Mouse (Mus musculus): ENCODE measurements at regions not wholly inside any gene's neighbourhood (a gene's known extent, or its start where the extent isn't known, plus 50 kb on each side); places are given as distances from the start of the nearest gene placed in this dataset.

DNA sequence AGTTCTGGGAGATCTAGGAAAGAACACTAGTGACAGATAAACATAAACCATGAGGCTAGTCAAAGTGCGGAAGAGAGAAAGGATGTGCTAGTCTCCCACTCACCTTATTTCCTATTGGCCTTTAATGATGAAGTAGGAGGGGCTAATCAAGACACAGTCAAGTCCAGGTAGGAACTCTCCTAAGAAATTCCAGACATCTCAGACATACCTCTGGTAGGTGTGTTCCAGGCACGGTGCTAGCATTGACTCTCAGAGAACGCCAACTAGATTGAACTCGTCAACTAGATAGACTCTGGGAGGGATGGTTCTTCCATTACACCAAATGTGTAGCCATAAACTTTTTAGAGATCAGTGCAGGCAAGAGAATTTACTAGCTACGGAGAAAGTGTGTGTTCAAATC, 87.6 kb upstream of the Ptprk start:
- no peaks in the 10 kb centered on the region for H3K4me1 ChIP-seq (ENCODE audit: control insufficient read depth, insufficient read depth, low read length)
- H3K4me2 ChIP-seq (ENCODE audit: low read depth, low read length), result no peak overlapping the region
- 90% methylated on average over 5 of the region's 5 CpGs for WGBS
- no peak overlapping the region for H3K4me3 ChIP-seq (ENCODE audit: low read depth, low read length)
- H3K27me3 ChIP-seq (replicated peaks; ENCODE audit: control insufficient read depth, insufficient read depth, low read length), result no peaks in the 10 kb centered on the region
- DNase-seq (ENCODE audit: low spot score) (no peak), ATAC-seq (ENCODE audit: low read depth) (no peak)
- no peak overlapping the region for H3K9ac ChIP-seq (ENCODE audit: low read depth, low read length)
- H3K27ac ChIP-seq (replicated peaks; ENCODE audit: low read depth, low read length), result no peak overlapping the region
- H3K36me3 ChIP-seq (ENCODE audit: control insufficient read depth, insufficient read depth, low read length), result no peaks in the 10 kb centered on the region
- H3K9me3 ChIP-seq (ENCODE audit: control insufficient read depth, low read length), result no peaks in the 10 kb centered on the region

DNA sequence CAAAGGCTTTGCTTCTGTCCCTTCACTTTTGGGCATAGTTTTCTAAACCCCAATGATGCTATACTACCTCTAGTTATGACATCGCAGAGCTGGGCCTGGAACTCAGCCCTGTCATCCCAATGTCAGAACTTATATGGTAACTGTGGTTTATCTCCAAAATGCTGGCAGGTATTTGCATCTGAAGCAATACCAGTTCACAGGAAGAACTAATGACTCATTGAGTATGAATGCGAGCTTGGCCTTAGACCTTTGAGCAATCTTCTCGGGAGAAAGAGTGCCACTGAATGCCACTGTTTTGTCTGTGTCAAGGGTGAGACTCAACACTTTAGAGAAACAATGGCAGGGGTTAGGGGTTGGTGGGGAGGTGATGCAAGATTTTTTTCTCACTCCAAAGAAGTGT, 86.6 kb upstream of the Ptprk start:
- H3K4me3 ChIP-seq (ENCODE audit: low read depth, low read length), result no peak overlapping the region
- WGBS, result 65% methylated on average over 3 of the region's 3 CpGs
- no peaks in the 10 kb centered on the region for H3K9me3 ChIP-seq (ENCODE audit: control insufficient read depth, low read length)
- H3K4me2 ChIP-seq (ENCODE audit: low read depth, low read length), result no peak overlapping the region
- DNase-seq (ENCODE audit: low spot score), result no peak
- ATAC-seq (ENCODE audit: low read depth), result no peak
- no peaks in the 10 kb centered on the region for H3K27me3 ChIP-seq (replicated peaks; ENCODE audit: control insufficient read depth, insufficient read depth, low read length)
- H3K4me1 ChIP-seq (ENCODE audit: control insufficient read depth, insufficient read depth, low read length), result no peaks in the 10 kb centered on the region
- no peak overlapping the region for H3K27ac ChIP-seq (replicated peaks; ENCODE audit: low read depth, low read length)
- no peaks in the 10 kb centered on the region for H3K36me3 ChIP-seq (ENCODE audit: control insufficient read depth, insufficient read depth, low read length)
- H3K9ac ChIP-seq (ENCODE audit: low read depth, low read length), result no peak overlapping the region

DNA sequence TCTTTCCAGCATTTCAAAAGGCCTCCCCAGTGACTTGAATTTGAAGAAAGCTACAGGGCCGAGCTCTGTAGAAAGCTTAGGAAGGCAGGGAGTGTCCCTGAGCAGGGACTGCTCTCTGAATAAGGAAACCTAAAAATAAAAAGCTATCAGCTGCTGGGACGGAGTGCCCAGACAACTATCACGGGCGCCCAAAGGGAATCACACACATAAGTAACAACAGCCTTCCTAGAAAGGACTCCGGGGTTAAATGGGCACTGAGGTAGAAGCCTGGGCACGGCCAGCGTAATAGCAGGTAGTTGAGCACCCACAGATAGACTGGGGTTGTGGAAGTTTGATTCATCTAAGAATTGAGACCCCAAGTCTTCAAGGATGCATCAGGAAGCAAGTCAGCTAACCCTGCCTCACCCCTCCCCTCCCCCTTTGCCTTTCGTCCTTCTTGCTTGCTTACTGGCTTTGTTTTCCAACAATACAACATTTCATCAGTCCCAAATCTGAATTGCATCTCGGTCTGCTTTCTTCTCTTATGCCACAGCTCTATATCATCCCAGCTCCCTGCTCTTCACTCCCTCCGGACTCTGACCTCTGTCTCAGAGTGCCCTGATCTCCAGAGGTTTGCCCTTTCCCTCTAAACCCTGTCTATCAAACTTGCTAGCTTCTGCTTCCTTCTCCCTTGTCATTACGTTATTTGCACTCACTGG, 84.1 kb upstream of the Ptprk start:
- ATAC-seq (ENCODE audit: low read depth) (no peak), DNase-seq (ENCODE audit: low spot score) (no peak)
- no peaks in the 10 kb centered on the region for H3K27me3 ChIP-seq (replicated peaks; ENCODE audit: control insufficient read depth, insufficient read depth, low read length)
- no peaks in the 10 kb centered on the region for H3K9me3 ChIP-seq (ENCODE audit: control insufficient read depth, low read length)
- no peaks in the 10 kb centered on the region for H3K4me1 ChIP-seq (ENCODE audit: control insufficient read depth, insufficient read depth, low read length)
- H3K9ac ChIP-seq (ENCODE audit: low read depth, low read length), result no peak overlapping the region
- H3K4me2 ChIP-seq (ENCODE audit: low read depth, low read length), result no peak overlapping the region
- no peak overlapping the region for H3K27ac ChIP-seq (replicated peaks; ENCODE audit: low read depth, low read length)
- H3K36me3 ChIP-seq (ENCODE audit: control insufficient read depth, insufficient read depth, low read length), result no peaks in the 10 kb centered on the region
- WGBS, result 69% methylated on average over 11 of the region's 11 CpGs
- no peak overlapping the region for H3K4me3 ChIP-seq (ENCODE audit: low read depth, low read length)

DNA sequence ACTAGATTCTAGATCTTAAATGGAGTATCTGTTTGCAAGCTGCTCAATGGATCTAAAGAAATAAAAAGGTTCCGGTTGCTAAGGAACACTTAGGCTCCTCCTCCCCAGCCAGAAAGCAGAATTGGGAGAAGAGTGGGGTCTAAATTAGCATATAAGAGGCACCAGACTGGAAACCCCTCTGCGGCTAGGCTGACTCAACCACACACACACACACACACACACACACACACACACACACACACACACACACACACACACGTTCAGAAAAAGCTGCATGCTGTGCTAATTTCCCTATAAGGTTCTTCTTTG, 83.6 kb upstream of the Ptprk start:
- WGBS, result 74% methylated on average over 3 of the region's 3 CpGs
- H3K9ac ChIP-seq (ENCODE audit: low read depth, low read length), result no peak overlapping the region

DNA sequence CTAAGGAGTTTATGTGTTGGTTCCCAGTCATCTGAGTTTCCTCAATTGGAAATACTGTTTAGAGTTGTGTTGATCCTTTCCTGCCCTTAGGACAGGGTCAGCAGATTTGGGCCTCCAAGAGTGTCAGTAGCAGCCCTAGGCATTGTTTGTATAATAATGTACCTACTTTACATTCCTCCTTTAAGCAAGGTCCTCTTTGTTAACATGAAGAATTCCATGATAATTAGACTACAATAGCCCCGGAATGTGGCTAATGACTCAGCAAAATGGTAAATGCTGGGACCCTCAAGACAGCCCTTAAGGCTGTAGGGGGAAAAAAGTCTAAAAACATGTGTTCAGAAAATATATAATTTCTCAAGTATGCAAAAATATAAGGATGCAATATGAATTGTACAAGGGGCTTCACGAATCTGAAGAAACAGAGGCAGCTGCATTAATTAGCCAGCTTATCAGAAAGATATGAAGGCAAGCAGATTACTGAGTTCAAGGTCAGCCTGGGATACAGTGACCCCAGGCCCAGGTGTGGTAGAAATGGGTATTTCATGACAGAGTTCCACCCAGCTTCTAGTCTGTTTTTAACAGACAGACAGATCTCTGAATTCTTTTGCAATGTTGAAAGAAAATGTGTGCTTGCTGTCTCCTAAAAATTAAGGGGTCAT, 80.1 kb upstream of the Ptprk start:
- Histone ChIP-seq H3K9ac (ENCODE audit: low read depth, low read length) (no peak overlapping the region), H3K36me3 (ENCODE audit: control insufficient read depth, insufficient read depth, low read length) (no peaks in the 10 kb centered on the region), H3K27me3 (replicated peaks; ENCODE audit: control insufficient read depth, insufficient read depth, low read length) (no peaks in the 10 kb centered on the region), H3K9me3 (ENCODE audit: control insufficient read depth, low read length) (no peaks in the 10 kb centered on the region), H3K27ac (replicated peaks; ENCODE audit: low read depth, low read length) (no peak overlapping the region), H3K4me1 (ENCODE audit: control insufficient read depth, insufficient read depth, low read length) (no peaks in the 10 kb centered on the region), H3K4me2 (ENCODE audit: low read depth, low read length) (no peak overlapping the region), H3K4me3 (ENCODE audit: low read depth, low read length) (no peak overlapping the region)
- ATAC-seq (ENCODE audit: low read depth) (no peak), DNase-seq (ENCODE audit: low spot score) (no peak)
- 83% methylated on average over 2 of the region's 2 CpGs for WGBS

More for the DNA sequence above, 83.6 kb upstream of the Ptprk start:
- Histone ChIP-seq H3K4me3 (ENCODE audit: low read depth, low read length) (no peak overlapping the region), H3K27me3 (replicated peaks; ENCODE audit: control insufficient read depth, insufficient read depth, low read length) (no peaks in the 10 kb centered on the region), H3K36me3 (ENCODE audit: control insufficient read depth, insufficient read depth, low read length) (no peaks in the 10 kb centered on the region), H3K27ac (replicated peaks; ENCODE audit: low read depth, low read length) (no peak overlapping the region), H3K9me3 (ENCODE audit: control insufficient read depth, low read length) (no peaks in the 10 kb centered on the region), H3K4me1 (ENCODE audit: control insufficient read depth, insufficient read depth, low read length) (no peaks in the 10 kb centered on the region), H3K4me2 (ENCODE audit: low read depth, low read length) (no peak overlapping the region)
- no peak for ATAC-seq (ENCODE audit: low read depth)
- no peak for DNase-seq (ENCODE audit: low spot score)

DNA sequence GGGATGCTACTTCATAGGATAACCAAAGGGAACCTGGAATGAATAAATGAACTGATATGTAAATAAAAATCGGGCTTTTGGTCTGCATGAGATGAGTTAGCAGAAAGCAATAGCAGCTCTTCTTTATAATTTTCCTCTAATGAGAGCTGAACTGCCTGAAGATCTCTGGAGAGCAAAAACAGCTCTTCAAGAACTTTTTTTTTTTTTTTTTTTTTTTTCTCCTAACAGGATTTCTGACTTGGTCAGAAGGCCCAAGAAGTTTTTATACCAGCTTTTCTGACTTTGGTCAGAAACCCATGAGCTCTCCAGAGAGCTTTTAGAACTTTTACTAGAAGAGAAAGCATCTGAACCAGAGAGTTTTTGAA, 79.6 kb upstream of the Ptprk start:
- Histone ChIP-seq H3K27me3 (replicated peaks; ENCODE audit: control insufficient read depth, insufficient read depth, low read length) (no peaks in the 10 kb centered on the region), H3K4me1 (ENCODE audit: control insufficient read depth, insufficient read depth, low read length) (no peaks in the 10 kb centered on the region), H3K36me3 (ENCODE audit: control insufficient read depth, insufficient read depth, low read length) (no peaks in the 10 kb centered on the region), H3K4me3 (ENCODE audit: low read depth, low read length) (no peak overlapping the region), H3K27ac (replicated peaks; ENCODE audit: low read depth, low read length) (no peak overlapping the region), H3K4me2 (ENCODE audit: low read depth, low read length) (no peak overlapping the region), H3K9me3 (ENCODE audit: control insufficient read depth, low read length) (no peaks in the 10 kb centered on the region), H3K9ac (ENCODE audit: low read depth, low read length) (no peak overlapping the region)
- ATAC-seq (ENCODE audit: low read depth) (no peak), DNase-seq (ENCODE audit: low spot score) (no peak)
- WGBS, result 84% methylated on average over 1 of the region's 1 CpGs

DNA sequence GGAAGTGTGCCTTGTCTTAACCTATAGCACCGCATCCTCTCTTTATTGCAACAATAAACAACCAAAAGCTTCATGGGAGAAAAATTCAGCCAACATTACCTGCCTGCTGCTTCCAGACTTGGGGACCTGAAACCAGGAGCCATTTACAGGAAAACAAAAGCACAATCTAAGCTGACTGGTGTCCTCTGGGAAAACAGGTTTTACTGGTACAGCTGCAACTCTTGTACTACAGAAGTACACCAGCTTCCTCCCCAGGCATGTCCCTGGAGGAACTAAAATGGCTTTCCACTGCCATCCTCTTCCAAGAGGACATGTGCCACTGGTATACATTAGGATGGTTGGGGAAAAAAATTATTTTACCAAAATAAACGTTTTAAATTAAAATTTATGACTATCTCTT, 63.9 kb upstream of the Ptprk start:
- Histone ChIP-seq H3K4me3 (ENCODE audit: low read depth, low read length) (no peak overlapping the region), H3K36me3 (ENCODE audit: control insufficient read depth, insufficient read depth, low read length) (no peaks in the 10 kb centered on the region), H3K4me1 (ENCODE audit: control insufficient read depth, insufficient read depth, low read length) (no peaks in the 10 kb centered on the region), H3K27ac (replicated peaks; ENCODE audit: low read depth, low read length) (no peak overlapping the region), H3K9ac (ENCODE audit: low read depth, low read length) (no peak overlapping the region), H3K4me2 (ENCODE audit: low read depth, low read length) (no peak overlapping the region), H3K27me3 (replicated peaks; ENCODE audit: control insufficient read depth, insufficient read depth, low read length) (no peaks in the 10 kb centered on the region), H3K9me3 (ENCODE audit: control insufficient read depth, low read length) (no peaks in the 10 kb centered on the region)
- ATAC-seq (ENCODE audit: low read depth) (no peak; the same call in 1 of the 2 replicates), DNase-seq (ENCODE audit: low spot score) (peak; percentile 57)
- 52% methylated on average over 2 of the region's 2 CpGs for WGBS

DNA sequence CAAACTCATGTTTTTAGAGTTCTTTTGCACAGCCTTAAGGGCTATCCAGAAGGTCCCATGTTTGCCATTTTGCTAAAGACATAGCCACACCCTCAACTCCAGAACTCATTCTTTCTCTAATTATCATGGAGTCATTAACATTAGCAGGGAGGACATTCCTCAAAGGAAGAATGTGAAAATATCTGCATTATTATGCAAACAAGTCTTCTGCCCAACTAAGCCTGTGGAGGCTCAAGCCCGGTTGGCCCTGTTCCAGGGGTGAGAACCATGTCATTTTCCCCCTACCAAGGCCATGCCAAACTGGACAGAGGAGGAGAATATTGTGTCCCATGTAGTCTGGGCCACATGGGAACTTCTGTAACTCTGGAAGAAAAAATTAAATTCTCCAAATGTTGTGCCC, 62.5 kb upstream of the Ptprk start:
- WGBS, result 89% methylated on average over 1 of the region's 1 CpGs
- no peaks in the 10 kb centered on the region for H3K4me1 ChIP-seq (ENCODE audit: control insufficient read depth, insufficient read depth, low read length)
- no peak for ATAC-seq (ENCODE audit: low read depth)

DNA sequence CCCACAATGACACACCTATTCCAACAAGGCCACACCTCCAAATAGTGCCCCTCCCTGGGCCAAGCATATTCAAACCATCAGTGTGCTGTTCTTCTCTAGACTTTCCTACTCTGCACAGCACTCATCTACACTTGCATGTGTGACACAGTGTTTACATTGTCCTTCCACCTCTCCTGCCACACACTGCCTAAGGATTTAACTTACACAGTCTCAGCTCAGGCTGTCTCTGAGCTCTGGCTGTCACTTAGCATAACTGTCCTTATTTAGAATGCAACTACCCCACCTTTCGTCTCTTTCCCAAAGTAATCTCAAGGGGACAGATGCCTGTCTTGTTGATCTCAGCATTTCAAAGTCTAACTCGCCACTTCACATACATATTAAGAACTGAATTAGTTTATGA, 61.2 kb upstream of the Ptprk start:
- H3K9ac ChIP-seq (ENCODE audit: low read depth, low read length), result no peak overlapping the region
- no peak for ATAC-seq (ENCODE audit: low read depth)
- H3K36me3 ChIP-seq (ENCODE audit: control insufficient read depth, insufficient read depth, low read length), result no peaks in the 10 kb centered on the region
- DNase-seq (ENCODE audit: low spot score), result no peak
- no peak overlapping the region for H3K27ac ChIP-seq (replicated peaks; ENCODE audit: low read depth, low read length)
- WGBS, result 53% methylated on average over 2 of the region's 2 CpGs
- H3K4me3 ChIP-seq (ENCODE audit: low read depth, low read length), result no peak overlapping the region
- no peaks in the 10 kb centered on the region for H3K4me1 ChIP-seq (ENCODE audit: control insufficient read depth, insufficient read depth, low read length)
- no peaks in the 10 kb centered on the region for H3K9me3 ChIP-seq (ENCODE audit: control insufficient read depth, low read length)
- H3K4me2 ChIP-seq (ENCODE audit: low read depth, low read length), result no peak overlapping the region
- H3K27me3 ChIP-seq (replicated peaks; ENCODE audit: control insufficient read depth, insufficient read depth, low read length), result no peaks in the 10 kb centered on the region

More for the DNA sequence above, 62.5 kb upstream of the Ptprk start:
- no peak overlapping the region for H3K4me2 ChIP-seq (ENCODE audit: low read depth, low read length)
- H3K27me3 ChIP-seq (replicated peaks; ENCODE audit: control insufficient read depth, insufficient read depth, low read length), result no peaks in the 10 kb centered on the region
- no peaks in the 10 kb centered on the region for H3K9me3 ChIP-seq (ENCODE audit: control insufficient read depth, low read length)
- no peak for DNase-seq (ENCODE audit: low spot score)
- no peaks in the 10 kb centered on the region for H3K36me3 ChIP-seq (ENCODE audit: control insufficient read depth, insufficient read depth, low read length)
- H3K9ac ChIP-seq (ENCODE audit: low read depth, low read length), result no peak overlapping the region
- no peak overlapping the region for H3K4me3 ChIP-seq (ENCODE audit: low read depth, low read length)
- H3K27ac ChIP-seq (replicated peaks; ENCODE audit: low read depth, low read length), result no peak overlapping the region

All from embryonic facial prominence, embryonic 14.5 days (tissue).